Mouse (Mus musculus): Measurements from ENCODE around the gene Xpc. TPM values are rescaled to one million over a fixed set of nuclear protein-coding genes. Genes with fewer than 3 reads are reported as not detected.
A peak's percentile ranks its signal among the peaks of the same experiment; 100 is the strongest.
"Not testable (repeated sequence)": the region's sequence is repeated elsewhere in the genome, so short reads cannot be mapped to it uniquely, and the experiment has no call there.

Gene Xpc
- total and polyA plus RNA-seq, 3 experiments: 15.3 to 15.5 TPM; not detected in 1

GRCm38 (mm10) chr6:91472868-91473804, 42.6 kb downstream of the Xpc start, which contains the start of the genes Chchd4 and Tmem43 (continued):
- TF ChIP-seq MEF2A (IDR thresholded peaks at IDR 0.05; ENCODE audit: extremely low read depth, insufficient replicate concordance, low read depth, low read length, poor library complexity, severe bottlenecking) (no peak), KAT2A (conservative IDR thresholded peaks at IDR 0.05; ENCODE audit: low read depth, low read length) (peak; percentile 100), BHLHE40 (IDR thresholded peaks at IDR 0.05; ENCODE audit: borderline replicate concordance, low read depth, low read length) (no peak), POLR2A (IDR thresholded peaks at IDR 0.05; ENCODE audit: control insufficient read depth in 1 of 2, insufficient read depth in 1 of 2, low read depth in 1 of 2, low read length in 2 of 2, poor library complexity in 1 of 2) (peak; percentile 64 to 84), MAFK (IDR thresholded peaks at IDR 0.05; ENCODE audit: borderline replicate concordance, low read depth, low read length) (no peak)

GRCm38 (mm10) chr6:91472319-91472718, 43.4 kb downstream of the Xpc start:
- peak; percentile 90 for DNase-seq (ENCODE audit: low read depth, low spot score)

GRCm38 (mm10) chr6:91471427-91471826, 44.3 kb downstream of the Xpc start:
- peaks cover 49% of the 10 kb centered on the region for H3K79me2 ChIP-seq (ENCODE audit: control insufficient read depth, insufficient read depth, low read length, poor library complexity)
- not testable (repeated sequence) for H3K4me1 ChIP-seq (ENCODE audit: control insufficient read depth in 1 of 2, insufficient read depth in 2 of 2, low read length in 2 of 2); H3K9me3 ChIP-seq (replicated peaks; ENCODE audit: insufficient read depth, low read length); H3K27ac ChIP-seq (ENCODE audit: control insufficient read depth, low read depth, low read length); DNase-seq (ENCODE audit: low read depth, low spot score); H3K27me3 ChIP-seq (ENCODE audit: control insufficient read depth in 1 of 2, insufficient read depth in 2 of 2, low read length in 2 of 2)
- peak; percentile 58; the same call in 1 of the 2 replicates for TF ChIP-seq ZNF384 (IDR thresholded peaks at IDR 0.05; ENCODE audit: low read depth, low read length)
- H3K36me3 ChIP-seq (ENCODE audit: control insufficient read depth in 1 of 2, insufficient read depth in 2 of 2, low read length in 2 of 2): peaks cover 16 to 17% of the 10 kb centered on the region in 2 experiments
- H3K9ac ChIP-seq (ENCODE audit: control insufficient read depth, low read depth, low read length, poor library complexity, severe bottlenecking): peak overlapping the region; percentile 82
- peak overlapping the region; percentile 73 to 94 for H3K4me3 ChIP-seq (ENCODE audit: control insufficient read depth in 1 of 2, insufficient read depth in 1 of 2, low read depth in 2 of 2, low read length in 2 of 2)

More at GRCm38 (mm10) chr6:91472319-91472718, 43.4 kb downstream of the Xpc start:
- no peaks in the 10 kb centered on the region for H3K27me3 ChIP-seq (ENCODE audit: control insufficient read depth in 1 of 2, insufficient read depth in 2 of 2, low read length in 2 of 2)
- H3K4me3 ChIP-seq (ENCODE audit: control insufficient read depth in 1 of 2, insufficient read depth in 1 of 2, low read depth in 2 of 2, low read length in 2 of 2): peak overlapping the region; percentile 73 to 94
- TF ChIP-seq HCFC1 (IDR thresholded peaks at IDR 0.05; ENCODE audit: low read depth, low read length): peak; percentile 69
- peak; percentile 78; the same call in 1 of the 2 replicates for TF ChIP-seq MAX (IDR thresholded peaks at IDR 0.05; ENCODE audit: low read length)
- peak; percentile 96 for TF ChIP-seq MYC (IDR thresholded peaks at IDR 0.05; ENCODE audit: low read depth, low read length)
- TF ChIP-seq POLR2A (IDR thresholded peaks at IDR 0.05; ENCODE audit: control insufficient read depth in 1 of 2, insufficient read depth in 1 of 2, low read depth in 1 of 2, low read length in 2 of 2, poor library complexity in 1 of 2): peak; percentile 32 to 80; a peak in 2 of 4 replicates
- TF ChIP-seq ELF1 (IDR thresholded peaks at IDR 0.05; ENCODE audit: low read depth, low read length): peak; percentile 57; the same call in 1 of the 2 replicates
- peak; percentile 40; the same call in 1 of the 2 replicates for TF ChIP-seq NELFE (IDR thresholded peaks at IDR 0.05; ENCODE audit: low read depth, low read length)
- peak; percentile 82 for TF ChIP-seq TBP (IDR thresholded peaks at IDR 0.05; ENCODE audit: low read depth, low read length)
- TF ChIP-seq ETS1 (IDR thresholded peaks at IDR 0.05; ENCODE audit: low read depth, low read length): no peak
- TF ChIP-seq BHLHE40 (IDR thresholded peaks at IDR 0.05; ENCODE audit: borderline replicate concordance, low read depth, low read length): peak; percentile 63; the same call in 1 of the 2 replicates
- TF ChIP-seq USF1 (IDR thresholded peaks at IDR 0.05; ENCODE audit: low read depth, low read length): no peak
- no peak for TF ChIP-seq JUND (IDR thresholded peaks at IDR 0.05; ENCODE audit: low read depth, low read length)
- peaks cover 49% of the 10 kb centered on the region for H3K79me2 ChIP-seq (ENCODE audit: control insufficient read depth, insufficient read depth, low read length, poor library complexity)
- H3K27ac ChIP-seq (ENCODE audit: control insufficient read depth, low read depth, low read length): peak overlapping the region; percentile 85
- H3K9ac ChIP-seq (ENCODE audit: control insufficient read depth, low read depth, low read length, poor library complexity, severe bottlenecking): peak overlapping the region; percentile 82
- peaks cover 0 to 7% of the 10 kb centered on the region in 2 experiments; a peak in 2 of 4 replicates for H3K4me1 ChIP-seq (ENCODE audit: control insufficient read depth in 1 of 2, insufficient read depth in 2 of 2, low read length in 2 of 2)
- H3K9me3 ChIP-seq (replicated peaks; ENCODE audit: insufficient read depth, low read length): no peaks in the 10 kb centered on the region
- peaks cover 10 to 17% of the 10 kb centered on the region in 2 experiments; a peak in 3 of 4 replicates for H3K36me3 ChIP-seq (ENCODE audit: control insufficient read depth in 1 of 2, insufficient read depth in 2 of 2, low read length in 2 of 2)
